Mouse (Mus musculus) layer of hippocampus, postnatal 25 days (tissue): ENCODE results near the gene Rasal3. TPM values are rescaled to one million over a fixed set of nuclear protein-coding genes. Genes with fewer than 3 reads are reported as not detected.

Experiments used
- DNase-seq, 2 experiments: peaks; one replicate each; pipeline ENCODE4 v3.0.0; 2022; ENCODE audit warnings: mixed read lengths in 2 of 2, low spot score in 1 of 2; ENCODE audit errors: extremely low spot score in 1 of 2
- total RNA-seq, 2 experiments: library from RNA; stranded (reverse); gene quantifications; 2 replicates each; pipeline ENCODE4 v1.2.3; 2021

Gene Rasal3
- total RNA-seq: 1 to 10 TPM; 2.9 to 3.4 TPM

DNA sequence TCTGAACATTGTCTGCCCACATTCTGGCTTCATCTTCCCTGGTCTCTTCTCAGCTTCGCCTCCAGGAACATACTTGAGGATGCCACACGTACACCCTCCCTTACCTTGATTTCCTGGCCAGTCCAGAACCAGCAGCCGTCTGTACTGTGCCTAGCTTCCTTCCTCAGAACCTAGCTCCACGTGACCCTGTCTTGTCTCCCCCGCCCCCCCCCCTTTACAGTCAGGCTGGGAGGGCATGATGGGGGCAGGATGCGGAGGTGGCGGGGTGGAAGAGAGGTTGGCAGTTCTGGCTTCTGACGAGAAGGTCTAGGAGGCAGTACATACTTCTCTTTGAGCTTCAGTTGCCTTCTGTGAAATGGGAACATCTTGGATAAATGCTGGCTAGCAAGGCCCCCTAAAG, at the start of gene Rasal3:
TSS of gene Rasal3 (minus strand) at position 167 of the 400 bp plus-strand sequence.
- DNase-seq: no peak

DNA sequence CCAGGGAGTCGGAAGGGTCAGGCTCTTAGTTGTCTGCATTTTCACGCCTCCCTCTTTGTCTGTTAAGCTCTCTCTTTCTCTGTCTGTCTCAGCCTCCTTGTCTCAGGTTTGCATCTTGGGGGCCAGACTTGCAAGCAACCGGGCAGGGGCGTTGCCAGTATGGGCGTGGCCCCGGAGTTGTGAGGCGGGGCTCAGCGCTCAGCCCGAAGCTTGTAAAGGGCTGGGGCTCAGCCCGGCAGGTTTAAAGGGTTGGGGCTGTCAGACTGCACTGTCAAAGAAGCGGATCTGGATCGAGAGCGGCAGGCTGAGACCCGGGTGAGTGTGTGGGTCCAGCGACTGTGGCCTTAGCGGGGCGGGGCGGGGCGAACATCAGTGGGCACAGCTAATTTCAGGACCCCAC, 49.1 kb upstream of the Rasal3 start, which contains the start of gene Cyp4f39:
TSS of gene Cyp4f39 (plus strand) at position 242 of the 400 bp plus-strand sequence.
- DNase-seq: no peak

- no peak for DNase-seq
These were observed 47.6 kb upstream of the Rasal3 start for GRCm38 (mm10) chr17:32450844-32451537.

DNA sequence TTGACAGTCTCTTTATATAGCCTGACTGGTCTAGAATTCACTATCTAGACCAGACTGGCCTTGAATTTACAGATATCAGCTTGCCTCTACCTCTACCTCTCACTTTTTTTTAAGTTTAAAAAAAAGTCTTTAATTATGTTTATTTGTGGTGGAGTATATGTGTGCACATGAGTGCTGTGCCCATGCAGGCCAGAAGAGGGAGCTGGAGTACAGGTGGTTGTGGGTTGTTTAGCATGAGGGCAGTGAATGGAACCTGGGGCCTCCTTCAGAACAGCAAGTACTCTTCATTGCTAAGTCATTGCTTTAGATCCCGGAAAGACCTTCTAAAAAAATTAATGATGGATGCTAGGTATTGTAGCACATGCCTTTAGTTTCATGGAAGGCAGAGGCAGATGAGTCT, 45.7 kb upstream of the Rasal3 start:
- no peak for DNase-seq

DNA sequence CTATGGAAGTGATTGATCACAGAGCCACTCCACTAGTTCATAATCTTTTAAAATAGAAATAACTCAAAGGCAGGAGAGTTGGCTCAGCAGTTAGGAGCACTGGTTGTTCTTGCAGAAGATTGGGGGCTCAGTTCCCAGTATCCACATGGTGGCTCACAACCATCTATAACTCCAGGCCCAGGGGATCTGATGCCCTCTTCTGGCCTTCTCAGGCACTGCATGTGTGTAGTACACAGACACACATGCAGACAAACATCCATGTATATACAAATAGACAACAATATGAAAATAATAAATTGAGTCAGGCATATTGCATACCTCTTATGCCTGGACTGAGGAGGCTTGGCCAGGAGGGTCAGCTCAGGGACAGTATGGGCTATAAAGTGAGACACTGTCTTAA, 43.8 kb upstream of the Rasal3 start:
- no peak for DNase-seq

DNA sequence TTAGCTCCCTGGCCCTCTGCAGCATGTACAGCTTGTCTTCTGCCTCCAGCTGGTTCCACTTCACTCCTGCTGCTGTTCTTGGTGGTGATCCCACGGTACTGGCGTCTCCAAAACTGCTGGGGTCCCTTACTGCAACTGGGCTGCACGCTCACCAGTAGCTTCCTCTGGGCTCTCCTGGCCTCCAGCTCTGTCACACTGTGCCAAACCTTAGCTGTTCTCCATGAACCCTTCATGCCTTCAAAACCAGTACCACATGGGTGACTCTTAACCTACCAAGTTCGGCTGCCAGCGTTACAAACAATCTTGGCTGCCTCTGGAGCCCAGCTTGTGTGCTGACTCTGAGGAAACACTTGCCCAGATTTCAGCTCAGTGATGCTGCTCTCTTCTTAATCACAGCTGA, 41.6 kb upstream of the Rasal3 start:
- no peak for DNase-seq

DNA sequence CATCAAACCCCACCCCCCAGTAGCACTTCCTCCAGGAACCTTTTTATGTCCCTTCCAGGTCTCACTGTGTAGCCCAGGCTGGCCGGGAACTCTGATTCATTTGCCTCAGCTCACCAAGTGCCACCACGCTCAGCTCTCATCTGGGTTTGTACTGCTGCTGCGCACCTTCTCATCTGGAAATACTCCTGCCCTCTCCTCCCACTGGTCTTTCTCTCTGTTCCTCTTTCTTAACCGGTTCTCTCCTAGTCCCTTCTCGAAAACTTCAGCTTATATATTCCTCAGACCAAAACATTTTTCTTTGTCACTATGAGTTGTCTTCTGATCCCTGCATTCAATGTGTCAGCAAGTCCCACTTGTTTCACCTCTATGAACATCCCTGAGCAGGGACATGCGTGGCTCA, 39.9 kb upstream of the Rasal3 start:
- DNase-seq: no peak

DNA sequence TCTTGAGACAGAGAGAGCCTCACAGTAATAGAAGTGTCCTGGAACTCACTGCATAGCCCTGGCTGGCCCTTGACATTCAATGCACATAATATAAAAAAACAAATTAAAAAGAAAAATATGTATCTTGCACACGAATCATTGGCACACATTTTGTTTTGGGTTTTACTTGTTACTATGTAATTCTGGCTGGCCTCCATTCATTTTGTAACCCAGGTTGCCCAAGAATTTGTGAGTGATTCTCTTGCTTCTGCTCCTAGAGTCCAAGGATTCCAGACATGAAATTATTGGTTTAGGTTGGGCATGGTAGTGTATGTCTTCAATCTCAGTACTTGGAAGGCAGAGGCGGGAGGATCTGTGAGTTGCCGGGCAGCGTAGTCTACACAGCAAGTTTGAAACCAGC, 33.7 kb upstream of the Rasal3 start:
- no peak for DNase-seq

DNA sequence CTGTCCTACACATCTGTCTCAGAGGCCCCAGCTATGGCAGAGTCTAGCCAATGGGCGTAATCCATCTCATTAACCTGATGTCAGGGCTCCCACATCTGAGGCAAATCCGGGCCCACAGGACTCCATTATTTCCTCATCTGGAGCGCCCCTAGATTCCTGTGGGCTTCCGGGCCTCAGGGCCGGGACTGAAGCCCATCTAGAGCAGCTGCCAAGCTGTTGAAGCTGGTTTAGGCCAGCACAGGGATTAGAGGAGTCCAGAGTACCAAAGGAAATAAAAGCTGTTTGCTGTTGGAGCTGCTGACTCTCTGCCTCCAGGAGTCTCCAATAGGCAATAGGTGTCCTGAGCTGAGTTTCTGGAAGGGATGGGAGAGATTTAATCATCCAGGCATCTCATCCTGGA, 31.8 kb upstream of the Rasal3 start:
- DNase-seq: no peak

DNA sequence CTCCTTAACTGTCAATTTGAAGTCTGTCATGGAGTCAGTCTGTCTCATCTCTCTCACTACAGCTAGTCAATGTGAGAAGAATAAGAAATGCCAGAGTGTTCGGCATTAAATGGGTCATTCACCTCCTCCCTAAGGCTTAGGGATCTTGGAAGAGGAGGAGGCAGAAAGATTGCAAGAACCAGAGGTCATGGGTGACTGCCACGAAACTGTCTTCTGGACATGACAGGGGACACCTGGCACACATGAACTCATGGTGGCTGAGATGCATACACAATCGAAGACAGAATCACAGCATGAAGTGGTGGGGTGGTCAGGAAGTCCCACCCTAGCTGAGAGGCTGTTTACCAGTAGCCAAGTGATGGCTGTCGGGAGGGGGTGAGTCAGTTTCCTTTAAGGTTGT, 30.9 kb upstream of the Rasal3 start:
- no peak for DNase-seq

- DNase-seq: no peak
These were observed 28.6 kb upstream of the Rasal3 start for GRCm38 (mm10) chr17:32431972-32432371.

DNA sequence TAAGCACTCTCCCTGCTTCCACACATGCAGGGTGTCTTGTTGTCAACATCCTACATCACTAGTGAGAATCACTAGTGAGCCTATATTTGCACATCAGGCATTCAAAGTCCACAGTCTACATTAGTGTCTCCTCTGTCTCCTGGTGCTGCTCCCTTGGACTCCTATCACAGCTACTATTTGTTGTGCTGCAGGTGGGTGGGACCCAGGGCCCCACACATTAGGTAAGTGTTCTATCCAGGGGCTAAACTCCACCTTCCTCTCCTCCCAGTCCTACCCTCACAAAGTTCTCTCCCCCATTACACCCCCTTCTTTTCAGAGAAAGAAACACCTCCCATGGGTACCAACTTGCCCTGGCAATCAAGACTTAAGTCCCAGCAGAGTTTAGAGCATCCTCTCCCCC, 23.2 kb upstream of the Rasal3 start:
- DNase-seq: no peak

GRCm38 (mm10) chr17:32424034-32424433, 20.7 kb upstream of the Rasal3 start, which contains the start of gene Pglyrp2:
Pglyrp2 (minus strand) TSS chr17:32424167.
- DNase-seq: no peak

DNA sequence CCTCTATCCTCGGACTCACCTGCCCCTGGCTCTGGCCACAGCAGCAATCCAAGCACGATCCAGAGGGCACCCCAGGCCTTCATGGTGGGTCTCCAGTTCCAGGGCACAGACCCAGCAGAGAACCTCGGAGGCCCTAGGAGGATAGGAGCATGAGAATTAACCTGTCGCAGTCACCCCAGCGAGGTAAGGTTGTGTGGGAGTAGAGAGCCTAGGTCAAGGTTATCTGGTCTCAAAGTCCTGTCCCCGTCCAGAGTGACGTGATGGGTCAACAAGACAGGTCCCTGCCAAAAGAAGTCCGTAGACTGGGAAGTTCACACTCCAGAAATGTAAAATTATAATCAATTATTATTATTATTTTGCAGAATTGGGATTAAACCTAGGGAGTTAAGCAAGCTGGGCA, 17.4 kb upstream of the Rasal3 start:
- no peak for DNase-seq

DNA sequence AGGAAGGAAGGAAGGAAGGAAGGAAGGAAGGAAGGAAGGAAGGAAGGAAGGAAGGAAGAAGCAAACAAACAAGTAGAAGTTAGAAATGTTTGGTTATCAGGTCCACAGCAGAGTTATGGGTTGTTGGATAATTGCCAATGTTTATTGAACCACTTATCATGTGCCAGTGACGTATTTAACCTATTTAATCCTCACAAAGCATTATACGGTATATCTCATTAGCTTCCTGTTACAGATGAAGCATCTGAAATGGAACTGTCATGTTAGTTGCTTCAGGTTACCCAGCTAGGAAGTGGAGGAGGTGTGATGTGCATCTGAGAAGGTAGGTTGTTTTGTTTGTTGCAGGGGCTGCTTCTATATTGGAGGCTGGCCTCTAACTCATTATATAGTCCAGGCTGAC, 16.6 kb upstream of the Rasal3 start:
- DNase-seq: no peak

- DNase-seq: no peak
These were observed 13.4 kb upstream of the Rasal3 start for GRCm38 (mm10) chr17:32416771-32417170.

DNA sequence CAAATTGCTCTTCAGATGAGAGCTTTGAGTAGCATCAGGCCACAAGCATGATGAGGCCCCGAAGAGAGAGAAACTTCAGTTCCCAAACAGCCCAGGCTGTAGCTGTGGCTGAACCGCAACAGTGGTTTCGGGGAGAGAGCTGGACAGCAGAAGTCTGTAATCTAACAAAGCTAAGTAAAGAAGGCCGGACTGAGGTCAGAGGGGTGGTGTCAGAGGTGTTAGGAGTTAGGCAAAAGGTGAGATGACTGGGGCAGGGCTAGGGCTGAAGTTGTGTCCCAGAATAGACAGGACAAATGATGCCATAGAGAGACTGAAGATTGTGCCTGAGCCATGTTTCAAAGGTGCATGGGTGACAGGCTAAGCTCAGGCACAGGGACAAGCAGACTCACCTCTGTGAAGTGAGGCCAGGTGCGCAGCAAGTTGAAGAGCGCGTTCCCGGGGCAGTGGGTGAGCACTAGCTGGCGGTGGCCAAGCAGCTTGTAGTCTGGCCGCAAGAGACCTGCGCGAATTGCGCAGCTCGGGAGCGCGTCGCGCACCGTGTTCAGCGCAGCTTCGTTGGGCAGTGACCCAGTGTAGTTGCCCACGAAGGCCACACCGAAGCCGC, 12.1 kb upstream of the Rasal3 start:
- no peak for DNase-seq

DNA sequence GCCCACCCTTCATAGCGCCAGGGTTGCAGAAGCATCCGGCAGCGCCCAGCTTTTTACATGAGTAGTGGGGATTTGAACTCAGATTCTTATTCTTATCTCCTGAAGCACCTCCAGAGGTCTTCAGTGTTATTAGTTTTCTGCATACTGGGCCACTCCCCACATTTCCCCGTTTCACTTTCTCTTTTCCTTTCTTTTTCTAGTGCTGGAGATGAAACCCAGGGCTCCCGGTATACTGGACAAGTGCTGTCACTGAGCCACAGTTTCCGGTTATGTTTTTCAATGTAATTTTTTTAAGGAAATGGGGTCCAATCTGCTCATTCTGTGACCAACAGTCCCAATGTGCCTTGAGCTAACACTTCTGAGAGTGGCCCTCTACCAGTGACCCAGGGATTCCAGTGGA, 8.5 kb upstream of the Rasal3 start:
- DNase-seq: no peak

DNA sequence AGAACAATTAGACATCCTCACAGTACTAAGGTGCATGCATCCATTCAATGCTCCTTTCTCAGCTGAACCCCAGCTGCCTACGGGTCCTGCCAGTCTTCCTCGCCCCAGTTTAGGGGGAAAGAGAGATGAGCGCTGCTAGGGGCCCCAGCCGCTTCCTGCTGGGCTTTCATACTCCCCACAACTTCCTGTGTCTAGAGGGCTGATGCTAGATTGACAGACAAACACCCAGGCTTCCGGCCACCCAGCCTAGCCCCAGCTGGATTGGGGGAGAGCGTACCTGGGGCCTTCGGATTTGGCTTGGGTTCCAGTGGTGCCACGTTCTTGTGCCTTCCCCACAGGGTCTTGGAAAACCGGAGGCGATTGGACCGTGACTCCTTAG, 615 bp downstream of the Rasal3 start:
- DNase-seq: no peak

GRCm38 (mm10) chr17:32402011-32402778, 1.2 kb downstream of the Rasal3 start:
- no peak for DNase-seq

GRCm38 (mm10) chr17:32396266-32396665, 7.1 kb downstream of the Rasal3 start:
- DNase-seq: no peak

GRCm38 (mm10) chr17:32393944-32394343, 9.4 kb downstream of the Rasal3 start:
- no peak for DNase-seq
